Comparison of ENCODE assay signal across 28 mouse cellular contexts in the genomic region with DNA sequence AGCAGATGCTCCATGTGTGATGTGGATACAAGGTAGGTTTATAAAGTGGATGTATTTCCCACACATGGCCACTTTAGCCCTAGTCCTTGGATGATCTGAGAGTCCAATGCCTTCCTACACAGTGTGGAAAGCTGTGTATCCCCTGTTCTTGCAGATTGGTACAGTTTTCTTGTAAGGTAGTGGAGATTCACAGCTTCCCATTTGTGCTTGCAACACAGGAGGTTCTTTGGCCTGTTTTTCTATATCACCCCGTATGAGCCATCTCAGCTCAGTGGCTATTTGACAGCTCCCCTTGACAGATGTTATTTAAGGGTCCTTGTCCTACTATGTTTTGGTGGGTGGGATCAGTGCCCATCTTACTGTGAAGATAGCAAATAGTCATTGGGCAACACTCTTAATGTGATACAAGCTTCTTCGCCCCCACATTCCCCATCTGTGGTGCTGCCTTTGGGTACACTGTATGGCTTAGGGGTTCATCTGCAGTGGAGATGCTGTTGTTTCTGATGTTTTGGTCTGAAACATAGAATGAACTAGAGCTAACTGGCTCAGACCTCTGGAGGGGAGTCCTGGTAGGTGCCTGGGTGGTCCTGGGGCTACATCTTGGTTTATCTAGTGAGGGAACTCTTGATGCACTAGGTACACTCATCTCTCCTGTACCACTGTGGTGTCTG. TPM values are rescaled to one million over a fixed set of nuclear protein-coding genes. Genes with fewer than 3 reads are reported as not detected.
A peak's percentile ranks its signal among the peaks of the same experiment; 100 is the strongest.
DNase-seq lines count a peak whose midpoint lies in the region; TF ChIP-seq lines count a peak whose summit lies in the region.
"Had no signal": no experiment of that assay in that cellular context is flagged by ENCODE, and none has a peak within 500 bp of the region (broad histone marks: within the 10 kb centered on the region; RNA-seq: fewer than 3 reads in every experiment).

No protein-coding gene starts in this region.

- no peak for TF ChIP-seq CTCF in spleen, adult 2 months (IDR thresholded peaks at IDR 0.05; ENCODE audit: extremely low read depth, insufficient read depth, insufficient read length, insufficient replicate concordance)

- no peak for TF ChIP-seq POLR2A in spleen, adult 2 months (IDR thresholded peaks at IDR 0.05; ENCODE audit: low read depth, low read length)

- H3K4me1 ChIP-seq in spleen, adult 2 months (ENCODE audit: control insufficient read depth, insufficient read depth, insufficient read length): peaks cover 3% of the 10 kb centered on the region; the same call in 1 of the 2 replicates
- H3K4me1 ChIP-seq: embryonic facial prominence, embryonic 13.5 days; embryonic facial prominence, embryonic 15.5 days; forebrain, embryonic 10.5 days; forebrain, embryonic 12.5 days had no signal

- no peaks in the 10 kb centered on the region for H3K27me3 ChIP-seq in spleen, adult 2 months (ENCODE audit: control insufficient read depth, insufficient read depth, low read length)
- H3K27me3 ChIP-seq: embryonic facial prominence, embryonic 13.5 days; embryonic facial prominence, embryonic 15.5 days; forebrain, embryonic 12.5 days; Patski had no signal

- 62% methylated on average over 2 of the region's 2 CpGs for WGBS in spleen, adult 2 months

- H3K36me3 ChIP-seq in spleen, adult 2 months (ENCODE audit: control insufficient read depth, insufficient read depth, low read length): no peaks in the 10 kb centered on the region
- H3K36me3 ChIP-seq: embryonic facial prominence, embryonic 13.5 days; embryonic facial prominence, embryonic 15.5 days; forebrain, embryonic 10.5 days; forebrain, embryonic 12.5 days; G1E had no signal

- peak overlapping the region; percentile 3; the same call in 1 of the 2 replicates for H3K4me3 ChIP-seq in spleen, adult 2 months (ENCODE audit: extremely low read depth, insufficient read depth, insufficient read length)
- H3K4me3 ChIP-seq: embryonic facial prominence, embryonic 13.5 days; embryonic facial prominence, embryonic 15.5 days; erythroblast, embryonic 14.5 days; forebrain, embryonic 10.5 days; forebrain, embryonic 12.5 days had no signal

- H3K27ac ChIP-seq in spleen, adult 2 months (ENCODE audit: insufficient read depth, low read length): peak overlapping the region; percentile 65
- H3K27ac ChIP-seq: embryonic facial prominence, embryonic 13.5 days; embryonic facial prominence, embryonic 15.5 days; forebrain, embryonic 10.5 days; forebrain, embryonic 12.5 days had no signal

- peak; percentile 79 for DNase-seq in heart, adult 11 months
- DNase-seq in heart, adult 9 months (ENCODE audit: low spot score in 2 of 2): no peak
- no peak for DNase-seq in spleen, adult 2 months (ENCODE audit: low read depth in 1 of 2, low spot score in 2 of 2)
- DNase-seq in spleen, postnatal 4 days (ENCODE audit: low spot score in 2 of 2): no peak
- DNase-seq in A20 (ENCODE audit: low read depth, low spot score) (peak; percentile 74), adipocyte (ENCODE audit: low spot score) (no peak)
- DNase-seq: adrenal gland, adult 2 months; adrenal gland, postnatal 10 days; adrenal gland, postnatal 25 days; cerebellum, adult 11 months; cerebellum, adult 18-20 months; cerebellum, adult 8-10 months; cerebellum, adult 9-11 months; cerebellum, postnatal 14 days; cerebellum, postnatal 36 days; embryo, embryonic 11 days had no signal

RNA-seq across cellular contexts. Expression of a gene that starts 5.7 kb away (rescaled TPM):
- 0.36 and 0.55 TPM in 2 replicates for polyA plus RNA-seq in spleen, adult 2 months (2012; rRNA removed)
- polyA plus RNA-seq: adrenal gland, adult 2 months; brain, embryonic 14.5 days; C2C12; embryonic facial prominence, embryonic 11.5 days; embryonic facial prominence, embryonic 13.5 days; embryonic facial prominence, embryonic 15.5 days; erythroblast, embryonic 14.5 days; forebrain, embryonic 10.5 days; forebrain, embryonic 12.5 days; forebrain, embryonic 14.5 days; forebrain, embryonic 16.5 days; G1E; Patski had no signal

Comparison
In these comparisons a context has a peak if more than half of its experiments do, and no peak if none do; other contexts are left out.
1. DNase-seq: peak in heart, adult 11 months (single experiment) and A20 (single experiment); none in heart, adult 9 months (0 of 2), spleen, adult 2 months (0 of 2), spleen, postnatal 4 days (0 of 2) and adipocyte (single experiment).